Mouse (Mus musculus): ENCODE measurements around the gene Asb10.

Gene Asb10

GRCm38 (mm10) chr5:24535731-24536130 is 5.0 kb downstream of the Asb10 start:
- DNase-seq: no peak

GRCm38 (mm10) chr5:24534292-24534691 is 6.5 kb downstream of the Asb10 start:
- no peak for DNase-seq

GRCm38 (mm10) chr5:24533391-24533790 is 7.4 kb downstream of the Asb10 start:
- no peak for DNase-seq

GRCm38 (mm10) chr5:24530042-24530689 is 10.6 kb downstream of the Asb10 start:
- DNase-seq: peak; percentile 86

- DNase-seq: no peak
Observed at GRCm38 (mm10) chr5:24527780-24528179, 13.0 kb downstream of the Asb10 start.

GRCm38 (mm10) chr5:24526889-24527230 is 13.9 kb downstream of the Asb10 start, which contains the start of gene Gbx1:
Gene Gbx1, minus strand, starts transcription at chr5:24527202.
- DNase-seq: no peak

- DNase-seq: no peak
Observed at GRCm38 (mm10) chr5:24526190-24526888, 14.4 kb downstream of the Asb10 start.

GRCm38 (mm10) chr5:24525360-24526189 is 15.2 kb downstream of the Asb10 start:
- no peak for DNase-seq

GRCm38 (mm10) chr5:24524522-24524921 is 16.3 kb downstream of the Asb10 start:
- DNase-seq: no peak

GRCm38 (mm10) chr5:24523806-24524205 is 17.0 kb downstream of the Asb10 start:
- no peak for DNase-seq

GRCm38 (mm10) chr5:24521366-24521765 is 19.4 kb downstream of the Asb10 start:
- DNase-seq: no peak

GRCm38 (mm10) chr5:24512271-24512670 is 28.5 kb downstream of the Asb10 start:
- no peak for DNase-seq

- no peak for DNase-seq
Observed at GRCm38 (mm10) chr5:24510635-24511034, 30.1 kb downstream of the Asb10 start.

- DNase-seq: no peak
Observed at GRCm38 (mm10) chr5:24508406-24508805, 32.4 kb downstream of the Asb10 start.

GRCm38 (mm10) chr5:24505513-24505912 is 35.3 kb downstream of the Asb10 start:
- no peak for DNase-seq

GRCm38 (mm10) chr5:24502786-24503185 is 38.0 kb downstream of the Asb10 start:
- no peak for DNase-seq

GRCm38 (mm10) chr5:24500851-24501250 is 39.9 kb downstream of the Asb10 start:
- no peak for DNase-seq

GRCm38 (mm10) chr5:24499113-24499512 is 41.7 kb downstream of the Asb10 start:
- no peak for DNase-seq

- no peak for DNase-seq
Observed at GRCm38 (mm10) chr5:24497526-24497925, 43.3 kb downstream of the Asb10 start.

- DNase-seq: peak; percentile 10
Observed at GRCm38 (mm10) chr5:24496756-24497155, 44.0 kb downstream of the Asb10 start.

GRCm38 (mm10) chr5:24495019-24495418 is 45.8 kb downstream of the Asb10 start:
- DNase-seq: no peak

GRCm38 (mm10) chr5:24492546-24493285 is 48.1 kb downstream of the Asb10 start:
- DNase-seq: peak; percentile 8

GRCm38 (mm10) chr5:24490413-24490920 is 50.3 kb downstream of the Asb10 start:
- DNase-seq: no peak

Measured in cerebellum, adult 11-12 months (tissue).